Mouse (Mus musculus) midbrain, embryonic 15.5 days (tissue): Measurements from ENCODE around the gene Fam20c. TPM values are rescaled to one million over a fixed set of nuclear protein-coding genes. Genes with fewer than 3 reads are reported as not detected.

Experiments used
- ATAC-seq: fragments of 200-750 bp; cut with Nextera tagmentation; replicated peaks from 2 replicates; pipeline ENCODE4 v1.8.0; 2017; ENCODE audit warnings: moderate TSS enrichment
- H3K27ac ChIP-seq: fragments of 300-500 bp; sonication (generic); 2 replicates; pipeline ENCODE4 v1.5.1; 2015; ENCODE audit warnings: mild to moderate bottlenecking, inconsistent platforms
- H3K27me3 ChIP-seq: fragments of 300-500 bp; sonication (generic); replicated peaks from 2 replicates; pipeline ENCODE4 v1.6.1; 2015; ENCODE audit warnings: inconsistent platforms
- H3K36me3 ChIP-seq: fragments of 300-500 bp; sonication (generic); replicated peaks from 2 replicates; pipeline ENCODE4 v1.6.1; 2015; ENCODE audit warnings: inconsistent platforms
- H3K4me1 ChIP-seq: fragments of 300-500 bp; sonication (generic); 2 replicates; pipeline ENCODE4 v1.6.1; 2015; ENCODE audit warnings: inconsistent platforms
- H3K4me2 ChIP-seq: fragments of 300-500 bp; sonication (generic); 2 replicates; pipeline ENCODE4 v1.6.1; 2015; ENCODE audit warnings: inconsistent platforms, mild to moderate bottlenecking, moderate library complexity
- H3K4me3 ChIP-seq: fragments of 300-500 bp; sonication (generic); 2 replicates; pipeline ENCODE4 v1.5.1; 2015; ENCODE audit warnings: mild to moderate bottlenecking, inconsistent platforms
- H3K9ac ChIP-seq: fragments of 300-500 bp; sonication (generic); 2 replicates; pipeline ENCODE4 v1.6.1; 2015; ENCODE audit warnings: mild to moderate bottlenecking, inconsistent platforms
- H3K9me3 ChIP-seq: fragments of 300-500 bp; sonication (generic); 2 replicates; pipeline ENCODE4 v1.6.1; 2016; ENCODE audit warnings: inconsistent platforms
- WGBS: fragments of 180-500 bp; shearing (Covaris S2); methylation state at CpG from one replicate; pipeline ENCODE4 v1.1.7; 2015; ENCODE audit warnings: mixed read lengths; 5-methylcytosine and 5-hydroxymethylcytosine counted together
- polyA plus RNA-seq: library from polyadenylated mRNA; unstranded; fragments of >200 nt; fragmentation: Nextera tagmentation; extraction: Ambion mirVana; gene quantifications from 2 replicates; pipeline ENCODE4 v1.2.1, GENCODE M21; 2015

Fam20c gene
- 57.9 and 65.4 TPM in 2 replicates for polyA plus RNA-seq

- H3K4me1 ChIP-seq = peaks cover 40% of the 10 kb centered on the region
- peak; percentile 84 for ATAC-seq
- peak within 1 kb of the TSS; percentile 95 for H3K9ac ChIP-seq
- peaks cover 2% of the 10 kb centered on the region for H3K36me3 ChIP-seq
- H3K9me3 ChIP-seq = no peaks in the 10 kb centered on the region
- H3K27ac ChIP-seq = peak within 1 kb of the TSS; percentile 97
- peak within 1 kb of the TSS; percentile 91 for H3K4me3 ChIP-seq
- no peaks in the 10 kb centered on the region for H3K27me3 ChIP-seq
- WGBS = under 1% methylated on average over 88 of the region's 98 CpGs
- peak within 1 kb of the TSS; percentile 88 for H3K4me2 ChIP-seq
These were observed at the start of gene Fam20c for GRCm38 (mm10) chr5:138754303-138755120. Gene Fam20c, plus strand, starts transcription at chr5:138754514.

GRCm38 (mm10) chr5:138707367-138707766 is 46.9 kb upstream of the Fam20c start:
- no peak overlapping the region for H3K4me2 ChIP-seq
- ATAC-seq = no peak
- no peaks in the 10 kb centered on the region for H3K9me3 ChIP-seq
- no peaks in the 10 kb centered on the region for H3K36me3 ChIP-seq
- H3K4me3 ChIP-seq = no peak overlapping the region
- no peak overlapping the region for H3K27ac ChIP-seq
- no peaks in the 10 kb centered on the region for H3K27me3 ChIP-seq
- H3K9ac ChIP-seq = no peak overlapping the region
- no peaks in the 10 kb centered on the region for H3K4me1 ChIP-seq

- H3K4me1 ChIP-seq = no peaks in the 10 kb centered on the region
- H3K27ac ChIP-seq = no peak overlapping the region
- H3K36me3 ChIP-seq = no peaks in the 10 kb centered on the region
- H3K27me3 ChIP-seq = no peaks in the 10 kb centered on the region
- H3K4me3 ChIP-seq = no peak overlapping the region
- no peak for ATAC-seq
- no peaks in the 10 kb centered on the region for H3K9me3 ChIP-seq
- H3K9ac ChIP-seq = no peak overlapping the region
- H3K4me2 ChIP-seq = no peak overlapping the region
These were observed 45.7 kb upstream of the Fam20c start for GRCm38 (mm10) chr5:138708591-138708990.

DNA sequence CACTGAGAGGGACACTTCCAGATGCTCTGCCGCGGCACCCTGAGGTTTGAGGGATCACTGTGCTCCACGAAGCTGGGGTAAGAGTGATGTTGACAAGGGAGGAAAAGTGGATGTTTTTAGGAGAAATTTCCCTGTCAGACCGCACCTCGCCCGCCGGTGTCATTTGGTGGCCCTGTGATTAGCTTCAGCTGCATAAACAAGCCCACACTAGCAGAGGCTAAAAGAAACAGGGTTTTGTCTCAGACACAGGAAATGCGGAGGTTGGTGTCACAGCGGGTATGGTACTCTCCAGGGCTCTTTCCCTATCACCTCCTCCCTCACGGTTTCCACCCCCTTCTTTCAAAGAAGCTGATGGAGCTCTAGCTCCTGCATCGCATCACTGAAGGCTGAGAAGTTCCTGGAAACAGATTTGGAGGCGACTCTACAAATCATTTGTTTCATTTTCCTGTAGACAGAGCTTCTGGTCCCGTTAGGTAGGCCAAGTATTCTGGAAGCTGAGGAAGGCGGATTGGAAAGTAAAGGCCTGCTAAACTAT is 38.7 kb upstream of the Fam20c start:
- WGBS = 50% methylated on average over 14 of the region's 14 CpGs
- no peak for ATAC-seq
- no peak overlapping the region for H3K4me3 ChIP-seq
- H3K4me1 ChIP-seq = no peaks in the 10 kb centered on the region
- no peak overlapping the region for H3K9ac ChIP-seq
- no peak overlapping the region for H3K4me2 ChIP-seq
- H3K27me3 ChIP-seq = no peaks in the 10 kb centered on the region
- H3K9me3 ChIP-seq = no peaks in the 10 kb centered on the region
- H3K36me3 ChIP-seq = no peaks in the 10 kb centered on the region
- H3K27ac ChIP-seq = no peak overlapping the region

DNA sequence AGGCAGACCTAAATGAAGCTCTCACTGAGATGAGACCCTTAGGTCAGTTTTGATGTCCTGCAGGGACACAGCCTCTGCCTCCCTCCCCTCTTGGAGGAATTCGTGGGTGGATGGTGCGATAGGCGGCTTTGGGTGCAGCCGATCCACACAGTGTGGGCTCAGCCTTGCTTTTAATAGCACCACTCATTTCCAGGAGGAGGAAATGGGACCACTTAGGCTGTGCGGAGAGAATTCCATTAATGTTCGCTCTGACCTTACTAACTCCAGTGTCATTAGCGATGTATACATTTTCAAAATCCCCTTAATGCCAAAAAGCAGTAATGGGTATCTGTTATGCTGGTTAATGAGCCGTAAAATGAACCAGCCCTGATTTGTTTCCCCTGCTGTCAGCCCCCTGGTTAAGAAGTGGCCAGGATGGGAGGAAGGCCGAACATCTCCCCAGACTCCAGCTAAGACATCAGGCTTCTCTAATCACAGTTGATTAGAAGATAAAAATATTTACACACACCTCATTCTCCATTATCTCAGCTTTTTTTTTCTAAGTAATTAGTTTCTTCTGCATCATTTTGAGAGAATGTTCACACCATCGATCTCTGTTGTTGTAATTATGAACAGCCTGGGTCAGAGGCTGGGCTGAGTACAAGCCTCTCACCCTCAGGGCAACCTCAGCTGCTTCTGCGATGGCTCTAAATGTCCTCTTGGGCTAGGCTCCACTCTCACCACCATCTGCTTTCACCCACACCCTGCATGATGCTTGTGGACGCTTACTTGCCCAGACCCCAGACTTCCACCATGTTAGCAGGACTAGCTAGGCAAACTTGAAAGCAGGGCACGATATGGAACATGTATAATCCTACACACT is 33.8 kb upstream of the Fam20c start:
- no peak overlapping the region for H3K27ac ChIP-seq
- WGBS = 59% methylated on average over 13 of the region's 13 CpGs

GRCm38 (mm10) chr5:138724417-138724816 is 29.9 kb upstream of the Fam20c start:
- ATAC-seq = no peak
- Histone ChIP-seq H3K27ac (no peak overlapping the region), H3K4me3 (no peak overlapping the region), H3K36me3 (no peaks in the 10 kb centered on the region), H3K27me3 (no peaks in the 10 kb centered on the region), H3K9ac (no peak overlapping the region), H3K4me2 (no peak overlapping the region), H3K9me3 (no peaks in the 10 kb centered on the region), H3K4me1 (no peaks in the 10 kb centered on the region)
- WGBS = 93% methylated on average over 5 of the region's 5 CpGs

More for the DNA sequence above, 33.8 kb upstream of the Fam20c start:
- no peaks in the 10 kb centered on the region for H3K27me3 ChIP-seq
- no peaks in the 10 kb centered on the region for H3K4me1 ChIP-seq
- H3K4me3 ChIP-seq = no peak overlapping the region
- H3K36me3 ChIP-seq = no peaks in the 10 kb centered on the region
- no peak overlapping the region for H3K4me2 ChIP-seq
- no peak for ATAC-seq
- no peaks in the 10 kb centered on the region for H3K9me3 ChIP-seq
- H3K9ac ChIP-seq = no peak overlapping the region

DNA sequence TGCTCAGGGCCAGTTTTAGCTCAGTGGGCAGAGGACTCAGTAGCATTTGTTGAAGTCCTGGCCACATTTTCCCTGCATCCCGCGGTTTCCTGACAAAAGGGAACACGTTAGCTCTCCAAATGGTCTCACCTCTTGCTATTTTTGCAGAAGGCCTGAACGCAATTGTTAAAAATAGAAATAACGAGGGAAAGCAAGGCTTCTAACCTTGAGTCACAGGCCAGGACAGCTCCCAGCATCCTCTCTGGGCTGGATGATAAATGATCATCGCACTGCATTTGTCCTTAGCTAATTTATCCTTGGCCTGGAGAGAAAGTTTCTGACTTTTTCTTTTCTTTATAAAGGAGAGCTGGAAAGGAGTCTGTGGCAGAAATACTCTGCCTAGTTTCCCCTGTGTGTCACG is 29.2 kb upstream of the Fam20c start:
- no peaks in the 10 kb centered on the region for H3K36me3 ChIP-seq
- no peak overlapping the region for H3K27ac ChIP-seq
- no peak for ATAC-seq
- H3K4me2 ChIP-seq = no peak overlapping the region
- no peaks in the 10 kb centered on the region for H3K9me3 ChIP-seq
- H3K4me1 ChIP-seq = no peaks in the 10 kb centered on the region
- no peak overlapping the region for H3K9ac ChIP-seq
- H3K27me3 ChIP-seq = no peaks in the 10 kb centered on the region
- no peak overlapping the region for H3K4me3 ChIP-seq
- 72% methylated on average over 7 of the region's 7 CpGs for WGBS

- no peak overlapping the region for H3K4me2 ChIP-seq
- no peaks in the 10 kb centered on the region for H3K36me3 ChIP-seq
- H3K9me3 ChIP-seq = no peaks in the 10 kb centered on the region
- H3K9ac ChIP-seq = no peak overlapping the region
- H3K27me3 ChIP-seq = no peaks in the 10 kb centered on the region
- no peak overlapping the region for H3K4me3 ChIP-seq
- WGBS = 90% methylated on average over 5 of the region's 5 CpGs
- no peak overlapping the region for H3K27ac ChIP-seq
- H3K4me1 ChIP-seq = no peaks in the 10 kb centered on the region
- ATAC-seq = no peak
These were observed 23.5 kb upstream of the Fam20c start for GRCm38 (mm10) chr5:138730863-138731262.

DNA sequence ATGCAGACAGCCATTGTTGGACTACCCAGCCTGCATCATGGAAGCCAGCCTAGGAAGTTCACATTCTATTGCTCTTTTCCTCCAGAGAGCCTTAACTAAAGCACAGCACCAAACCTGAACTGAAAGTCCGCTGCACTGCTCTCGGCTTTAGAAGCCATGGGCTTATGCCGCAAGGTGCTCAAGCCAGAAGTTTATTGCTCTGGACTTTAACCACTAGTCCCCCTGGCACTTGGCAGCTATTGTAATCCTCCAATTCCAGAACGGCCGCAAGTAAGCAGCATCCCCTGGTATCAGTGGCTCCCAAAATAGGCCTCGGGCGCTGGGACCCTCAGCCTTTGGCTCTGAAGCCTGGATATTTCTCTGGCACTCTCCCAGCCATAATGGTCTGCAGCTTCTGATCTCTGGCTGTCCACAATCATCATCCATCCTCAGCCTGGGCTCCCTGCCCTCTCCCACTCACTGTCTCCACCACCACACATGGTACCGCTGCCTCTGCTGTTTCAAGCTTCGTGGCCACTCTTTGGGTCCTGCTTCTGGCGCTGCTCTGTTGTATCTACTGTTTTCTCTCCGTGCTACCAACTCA is 20.9 kb upstream of the Fam20c start:
- Histone ChIP-seq H3K36me3 (no peaks in the 10 kb centered on the region), H3K4me3 (no peak overlapping the region), H3K27me3 (no peaks in the 10 kb centered on the region), H3K4me2 (no peak overlapping the region), H3K4me1 (no peaks in the 10 kb centered on the region), H3K9ac (no peak overlapping the region), H3K9me3 (no peaks in the 10 kb centered on the region), H3K27ac (no peak overlapping the region)
- WGBS = 95% methylated on average over 11 of the region's 11 CpGs
- ATAC-seq = no peak

GRCm38 (mm10) chr5:138734018-138734417 is 20.3 kb upstream of the Fam20c start:
- Histone ChIP-seq H3K27ac (no peak overlapping the region), H3K9ac (no peak overlapping the region), H3K4me2 (no peak overlapping the region), H3K4me1 (no peaks in the 10 kb centered on the region), H3K4me3 (no peak overlapping the region), H3K9me3 (no peaks in the 10 kb centered on the region), H3K36me3 (no peaks in the 10 kb centered on the region), H3K27me3 (no peaks in the 10 kb centered on the region)
- no peak for ATAC-seq
- 84% methylated on average over 18 of the region's 18 CpGs for WGBS

DNA sequence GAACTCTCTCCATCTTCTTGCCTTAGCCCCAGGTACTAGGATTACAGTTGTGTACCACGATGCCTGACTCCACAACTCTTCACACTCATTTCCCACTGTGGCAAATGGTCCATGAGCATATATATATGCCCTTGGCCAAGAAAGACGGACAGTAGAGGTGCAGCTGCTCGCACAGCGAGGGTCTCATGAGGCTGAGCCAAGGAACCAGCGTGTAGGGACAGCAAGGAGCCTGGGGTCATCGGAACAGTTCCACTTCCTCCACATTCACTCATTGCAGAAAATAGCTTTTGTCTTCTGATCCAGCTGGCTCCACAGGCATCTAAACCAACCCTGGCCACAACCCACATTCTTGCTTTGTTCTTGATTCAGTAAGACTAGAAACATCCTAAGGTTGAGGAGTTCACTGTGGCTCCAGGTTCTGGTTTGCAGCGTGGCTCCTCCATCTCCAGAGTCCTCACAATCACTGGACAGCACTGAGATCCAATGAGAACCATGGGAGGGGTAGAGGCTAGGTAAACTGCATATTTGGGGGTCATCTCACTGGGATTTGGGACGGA is 19.0 kb upstream of the Fam20c start:
- ATAC-seq = no peak
- Histone ChIP-seq H3K4me3 (no peak overlapping the region), H3K9ac (no peak overlapping the region), H3K27me3 (no peaks in the 10 kb centered on the region), H3K27ac (no peak overlapping the region), H3K36me3 (no peaks in the 10 kb centered on the region), H3K4me1 (no peaks in the 10 kb centered on the region), H3K9me3 (no peaks in the 10 kb centered on the region), H3K4me2 (no peak overlapping the region)
- 86% methylated on average over 8 of the region's 8 CpGs for WGBS

GRCm38 (mm10) chr5:138740150-138740549 is 14.2 kb upstream of the Fam20c start:
- ATAC-seq = no peak
- H3K27ac ChIP-seq = no peak overlapping the region
- no peak overlapping the region for H3K9ac ChIP-seq
- H3K4me1 ChIP-seq = peaks cover 8% of the 10 kb centered on the region; the same call in 1 of the 2 replicates
- H3K4me3 ChIP-seq = no peak overlapping the region
- 69% methylated on average over 3 of the region's 3 CpGs for WGBS
- H3K36me3 ChIP-seq = no peaks in the 10 kb centered on the region
- H3K4me2 ChIP-seq = no peak overlapping the region
- no peaks in the 10 kb centered on the region for H3K27me3 ChIP-seq
- H3K9me3 ChIP-seq = no peaks in the 10 kb centered on the region
